Mouse (Mus musculus) brain, embryonic 14.5 days (tissue): ENCODE data around the gene Rundc1.

Experiments used
- CTCF ChIP-seq: fragments of 200-500 bp; IDR thresholded peaks from 2 replicates; pipeline ENCODE4 v1.5.1; 2012; ENCODE audit warnings: inconsistent platforms, mild to moderate bottlenecking, moderate library complexity, borderline replicate concordance; ENCODE audit not compliant: insufficient read depth, insufficient read length; ENCODE audit errors: extremely low read depth
- POLR2A ChIP-seq: fragments of 200-500 bp; IDR thresholded peaks from 2 replicates; pipeline ENCODE4 v1.6.1; 2012; ENCODE audit warnings: mild to moderate bottlenecking, inconsistent platforms, borderline replicate concordance; ENCODE audit not compliant: poor library complexity, insufficient read depth, insufficient read length, severe bottlenecking; ENCODE audit errors: extremely low read depth

DNA sequence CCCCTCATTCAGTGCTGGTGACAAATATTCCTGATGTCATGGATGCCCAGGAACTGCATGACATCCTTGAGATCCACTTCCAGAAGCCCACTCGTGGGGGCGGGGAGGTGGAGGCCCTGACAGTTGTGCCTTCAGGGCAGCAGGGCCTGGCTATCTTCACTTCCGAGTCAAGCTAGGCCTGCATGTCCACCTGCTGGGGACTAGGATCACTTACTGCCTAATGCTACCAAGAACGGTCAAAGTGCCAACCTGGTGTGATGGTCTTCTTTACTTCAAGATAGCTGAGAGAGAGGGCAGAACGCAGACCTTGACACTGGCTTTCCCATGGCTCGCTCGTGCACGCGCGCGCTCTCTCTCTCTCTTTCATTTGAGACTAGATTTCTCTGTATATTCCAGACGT lies 33.3 kb downstream of the Rundc1 start:
- TF ChIP-seq POLR2A (no peak), CTCF (no peak)
